Mouse (Mus musculus) urinary bladder, postnatal 25 days (tissue): Measurements from ENCODE around the gene Gm44579.

Experiments used
- DNase-seq: peaks from one replicate; pipeline ENCODE4 v3.0.0; 2022; ENCODE audit warnings: low spot score

Gene Gm44579

DNA sequence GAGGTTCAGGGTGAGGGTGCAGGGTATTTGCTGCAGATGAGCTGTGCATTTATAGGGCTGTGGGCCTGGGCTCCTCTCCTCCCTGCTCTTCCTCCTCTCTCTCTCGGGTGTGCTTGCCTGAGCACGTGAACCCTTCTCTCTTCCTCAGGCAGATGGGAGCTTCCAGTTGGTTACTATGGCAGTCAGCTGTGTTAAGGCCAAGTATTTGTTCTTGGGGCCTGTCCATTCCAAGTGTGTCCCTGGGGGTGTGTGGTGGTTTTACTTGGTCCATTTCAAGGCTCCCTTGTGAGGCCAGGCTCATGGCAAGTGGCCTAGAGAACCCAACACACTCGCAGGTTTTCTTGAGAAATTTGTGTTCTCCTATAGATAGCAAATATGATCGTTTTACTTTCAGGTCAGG is at the start of gene Gm44579, which contains the start of gene Olfr287:
Gene Gm44579, minus strand, starts transcription at position 101 of the 400 bp plus-strand sequence.
Gene Olfr287, minus strand, starts transcription at position 180 of the 400 bp plus-strand sequence.
- no peak for DNase-seq

DNA sequence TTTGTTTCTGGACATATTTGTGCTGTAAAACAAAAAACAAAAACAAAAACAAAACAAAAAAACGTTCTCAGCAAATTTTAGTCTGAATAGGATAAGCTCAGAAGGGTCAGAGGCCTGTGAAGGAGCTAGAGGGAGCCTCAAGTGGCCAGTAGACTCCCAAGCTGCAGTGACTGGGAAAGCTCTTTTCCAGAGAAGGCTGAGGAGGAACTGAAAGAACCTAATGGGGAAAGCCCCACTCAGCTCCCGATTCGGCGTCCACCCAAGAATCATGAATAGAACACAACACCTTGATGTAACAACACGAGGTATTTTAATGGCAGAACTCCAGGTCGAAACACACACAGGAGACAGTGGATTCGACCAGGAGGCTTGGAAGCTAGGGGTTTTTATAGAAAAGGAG is 37.0 kb upstream of the Gm44579 start:
- no peak for DNase-seq

DNA sequence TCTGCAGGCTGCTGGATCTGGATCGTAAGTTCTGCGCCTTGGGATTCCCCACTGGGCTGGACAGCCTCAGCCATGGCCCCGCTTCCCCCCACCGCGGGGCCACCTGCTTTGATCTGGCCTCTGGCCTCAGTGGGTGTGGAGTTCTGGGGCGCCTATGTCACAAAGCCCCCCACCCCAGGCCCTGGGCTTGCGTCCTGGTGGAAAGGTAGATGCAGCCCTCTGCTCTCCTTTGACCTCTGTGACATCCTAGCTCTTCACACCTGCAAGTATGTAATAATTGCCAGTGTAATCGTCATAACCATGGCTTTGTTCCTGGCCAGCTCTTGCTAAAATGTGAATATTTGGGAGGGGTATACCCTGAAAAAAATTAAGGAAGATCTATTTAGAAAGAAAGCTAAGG is 36.4 kb upstream of the Gm44579 start, which contains the start of gene H1fnt:
Gene H1fnt, minus strand, starts transcription at position 101 of the 400 bp plus-strand sequence.
- DNase-seq, result no peak

DNA sequence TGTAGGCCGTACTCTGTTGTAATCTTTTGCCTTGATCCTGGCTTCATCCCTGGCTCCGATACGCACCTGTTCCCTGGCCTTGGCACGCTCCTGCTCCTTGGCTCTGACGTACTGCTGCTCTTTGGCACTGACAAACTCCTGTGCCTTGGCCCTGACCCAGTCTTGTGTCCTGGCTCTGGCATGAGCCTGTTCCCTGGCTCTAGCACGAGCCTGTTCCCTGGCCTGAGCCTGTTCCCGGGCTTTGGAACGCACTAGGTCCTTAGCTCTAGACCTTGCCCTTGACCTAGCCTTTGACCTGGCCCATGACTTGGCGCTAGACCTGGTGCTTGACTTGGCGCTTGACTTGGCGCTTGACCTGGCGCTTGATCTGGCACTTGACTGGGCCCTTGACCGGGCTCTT is 35.5 kb upstream of the Gm44579 start:
- no peak for DNase-seq

DNA sequence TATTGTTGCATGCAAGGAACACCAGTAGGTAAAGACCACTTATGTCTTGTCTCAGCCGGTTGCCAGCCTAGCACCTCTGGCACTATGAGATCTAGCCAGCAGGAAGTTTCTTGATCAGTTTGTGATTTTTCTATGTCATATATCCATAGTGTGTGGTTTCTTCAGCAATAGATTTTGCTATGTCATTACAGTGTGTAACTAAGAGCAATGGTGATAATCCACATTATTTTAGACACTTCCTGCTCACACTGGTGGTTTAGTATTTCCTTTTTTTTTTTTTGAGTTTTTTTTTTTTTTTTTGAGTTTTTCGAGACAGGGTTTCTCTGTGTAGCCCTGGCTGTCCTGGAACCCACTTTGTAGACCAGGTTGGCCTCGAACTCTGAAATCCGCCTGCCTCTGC is 14.7 kb upstream of the Gm44579 start:
- DNase-seq, result no peak

DNA sequence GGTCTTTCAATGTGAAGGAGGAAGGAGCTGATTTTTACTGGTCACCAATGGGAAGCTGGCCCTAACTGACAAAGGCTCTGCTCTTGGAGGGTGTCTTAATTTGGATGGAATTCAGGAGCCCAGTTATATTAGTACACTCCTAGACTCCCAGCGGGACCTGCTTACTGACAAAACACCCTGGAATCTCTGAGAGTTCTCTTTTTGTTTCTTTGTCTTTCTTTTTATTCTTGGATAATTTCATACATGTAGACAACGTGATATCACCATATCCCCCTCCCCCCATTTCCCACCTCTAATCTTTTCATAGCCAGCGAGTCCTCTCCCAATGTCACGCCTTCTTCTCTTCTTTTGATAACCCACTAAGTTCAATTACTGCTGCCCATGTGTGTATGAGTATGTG is 13.6 kb upstream of the Gm44579 start, which contains the start of gene Olfr286:
Gene Olfr286, minus strand, starts transcription at position 101 of the 400 bp plus-strand sequence.
- DNase-seq, result no peak

DNA sequence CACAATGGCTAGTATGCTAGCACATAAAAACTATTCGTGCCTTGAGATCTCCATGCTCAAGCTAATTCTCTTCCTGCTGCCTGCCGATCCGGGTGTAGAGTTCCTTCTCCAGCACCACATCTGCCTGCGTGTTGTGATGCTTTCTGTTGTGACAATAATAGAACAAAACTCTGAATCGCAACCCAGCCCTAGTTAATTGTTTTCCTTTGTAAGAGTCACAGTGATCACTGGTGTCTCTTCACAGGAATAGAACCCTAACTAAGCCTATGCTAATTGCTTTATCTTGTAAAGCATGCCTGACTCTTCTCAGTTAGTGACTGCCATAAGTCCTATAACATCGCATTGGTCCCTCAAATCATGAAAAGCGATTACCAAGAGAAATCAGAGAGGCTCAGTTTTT is 5.3 kb upstream of the Gm44579 start:
- no peak for DNase-seq

DNA sequence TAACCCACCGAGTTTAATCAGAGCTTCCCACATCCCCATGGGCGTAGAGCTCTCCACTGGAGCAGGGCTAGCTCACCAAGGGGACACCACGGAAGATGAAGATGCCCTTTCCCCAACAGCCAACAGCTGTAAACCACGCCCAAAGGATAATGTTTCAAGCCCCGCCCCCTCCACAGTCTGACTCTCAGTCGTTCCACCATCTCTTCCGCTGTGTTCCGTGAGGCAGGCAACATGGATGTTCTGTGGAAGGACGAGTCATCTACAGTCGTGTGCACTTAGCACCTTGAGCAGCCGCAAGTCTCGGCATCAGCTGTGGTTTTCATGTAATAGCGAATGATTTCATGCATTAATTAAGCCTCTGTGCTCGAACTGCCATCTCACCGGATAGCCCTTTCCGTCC is 4.8 kb upstream of the Gm44579 start:
- no peak for DNase-seq

DNA sequence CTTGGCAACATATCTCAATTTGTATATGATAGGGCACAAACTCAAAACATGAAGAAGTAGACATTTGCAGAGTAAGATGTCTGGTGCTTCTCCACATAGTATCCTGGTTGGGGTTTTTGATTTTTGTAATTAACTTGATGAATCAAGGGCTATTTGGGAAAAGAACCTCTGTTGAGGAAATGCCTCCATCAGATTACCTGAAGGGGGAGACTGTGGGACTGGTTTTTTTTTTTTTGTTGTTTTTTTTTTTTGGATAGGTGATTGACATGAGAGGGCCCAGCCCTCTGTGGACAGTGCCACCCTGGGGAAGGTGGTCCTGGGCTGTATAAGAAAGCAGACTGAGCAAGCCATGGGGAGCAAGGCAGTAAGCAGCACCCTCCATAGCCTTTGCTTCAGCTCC is 1.6 kb upstream of the Gm44579 start:
- no peak for DNase-seq

DNA sequence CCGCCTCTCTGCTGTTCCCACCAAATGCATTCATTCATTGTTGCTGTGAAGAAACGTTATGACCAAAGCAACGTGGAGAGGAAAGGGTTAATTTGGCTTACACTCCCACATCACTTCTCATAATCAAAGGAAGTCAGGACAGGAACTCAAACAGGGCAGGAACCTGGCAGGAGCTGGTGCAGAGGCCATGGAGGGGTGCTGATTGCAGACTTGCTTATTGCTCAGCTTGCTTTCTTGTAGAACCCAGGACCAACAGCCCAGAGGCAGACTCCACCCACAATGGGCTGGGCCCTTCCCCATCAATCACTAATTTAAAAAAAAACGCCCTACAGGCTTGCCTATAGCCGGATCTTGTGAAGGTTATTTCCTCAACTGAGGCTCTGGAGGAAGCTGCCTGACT is 6.6 kb downstream of the Gm44579 start:
- DNase-seq, result no peak

DNA sequence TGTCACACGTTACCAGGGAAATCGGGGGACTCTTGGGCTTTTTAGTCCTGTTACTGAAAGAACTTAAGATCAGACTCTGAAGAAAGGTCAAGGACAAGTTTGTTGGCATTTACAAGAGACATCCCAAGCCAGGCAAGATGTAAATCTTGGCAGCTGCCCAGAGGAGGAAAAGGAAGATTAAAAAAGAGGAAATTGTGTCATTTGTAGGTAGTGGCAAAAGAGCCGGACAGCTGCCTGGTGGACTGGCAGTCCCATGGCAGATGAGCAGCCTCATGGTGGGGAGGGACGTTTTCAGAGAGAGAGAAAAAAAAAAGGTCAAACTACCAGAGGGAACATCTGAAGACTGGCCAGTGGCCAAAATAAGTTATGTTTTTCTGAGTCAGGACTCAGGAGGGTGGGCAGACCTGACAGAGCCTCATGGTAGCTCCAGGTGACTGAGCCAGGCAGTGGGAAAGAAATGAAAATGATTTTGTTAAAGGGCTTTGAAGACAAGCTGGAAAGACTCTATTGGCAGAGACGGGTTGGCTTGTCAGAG is 7.4 kb downstream of the Gm44579 start:
- DNase-seq, result no peak

DNA sequence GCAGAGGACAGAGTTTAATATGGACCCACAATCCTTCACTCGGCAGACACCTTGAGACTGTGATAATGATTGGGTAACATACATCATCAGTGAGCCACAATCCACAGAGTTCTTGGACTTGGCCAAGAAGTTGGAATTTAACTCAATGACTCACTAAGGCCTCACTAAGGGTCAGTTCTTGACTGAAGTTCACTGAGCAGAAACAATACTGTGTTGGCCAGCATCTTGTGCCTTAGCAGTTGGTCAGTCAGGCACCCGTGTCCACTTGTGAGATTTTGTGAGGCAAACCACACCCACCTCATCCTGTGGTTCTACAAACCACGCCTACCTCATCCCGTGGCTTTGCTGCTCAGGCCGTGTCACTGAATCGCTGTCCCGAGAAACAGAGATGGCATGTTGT is 11.1 kb downstream of the Gm44579 start:
- DNase-seq, result no peak

DNA sequence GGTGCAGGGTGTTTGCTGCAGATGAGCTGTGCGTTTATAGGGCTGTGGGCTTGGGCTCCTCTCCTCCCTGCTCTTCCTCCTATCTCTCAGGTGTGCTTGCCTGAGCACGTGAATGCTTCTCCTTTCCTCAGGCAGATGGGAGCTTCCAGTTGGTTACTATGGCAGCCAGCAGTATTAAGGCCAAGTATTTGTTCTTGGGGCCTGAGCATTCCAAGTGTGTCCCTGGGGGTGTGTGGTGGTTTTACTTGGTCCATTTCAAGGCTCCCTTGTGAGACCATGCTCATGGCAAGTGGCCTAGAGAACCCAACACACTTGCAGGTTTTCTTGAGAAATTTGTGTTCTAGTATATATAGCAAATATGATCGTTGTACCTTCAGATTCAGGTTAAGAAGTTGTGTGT is 25.3 kb downstream of the Gm44579 start, which contains the start of gene Olfr288:
Gene Olfr288, minus strand, starts transcription at position 101 of the 400 bp plus-strand sequence.
- DNase-seq, result no peak

DNA sequence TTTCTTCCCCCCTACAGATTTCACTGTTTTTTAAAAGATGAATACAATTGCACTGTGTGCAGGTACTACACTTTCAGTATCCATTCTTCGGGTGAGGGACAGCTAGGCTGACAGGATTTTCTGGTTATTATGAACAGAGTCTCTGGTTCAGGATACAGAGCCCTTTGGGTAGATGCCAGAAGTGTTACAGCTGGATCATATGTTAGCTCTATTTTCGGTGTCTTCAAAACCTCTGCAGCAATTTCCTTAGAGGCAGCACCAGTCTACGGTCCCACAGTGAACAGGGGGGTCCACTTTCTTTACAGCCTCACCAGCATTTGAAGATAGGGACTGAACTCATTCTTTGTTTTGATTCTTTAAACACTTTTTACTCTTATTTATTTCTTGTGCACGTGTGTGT is 36.3 kb downstream of the Gm44579 start:
- DNase-seq, result no peak

DNA sequence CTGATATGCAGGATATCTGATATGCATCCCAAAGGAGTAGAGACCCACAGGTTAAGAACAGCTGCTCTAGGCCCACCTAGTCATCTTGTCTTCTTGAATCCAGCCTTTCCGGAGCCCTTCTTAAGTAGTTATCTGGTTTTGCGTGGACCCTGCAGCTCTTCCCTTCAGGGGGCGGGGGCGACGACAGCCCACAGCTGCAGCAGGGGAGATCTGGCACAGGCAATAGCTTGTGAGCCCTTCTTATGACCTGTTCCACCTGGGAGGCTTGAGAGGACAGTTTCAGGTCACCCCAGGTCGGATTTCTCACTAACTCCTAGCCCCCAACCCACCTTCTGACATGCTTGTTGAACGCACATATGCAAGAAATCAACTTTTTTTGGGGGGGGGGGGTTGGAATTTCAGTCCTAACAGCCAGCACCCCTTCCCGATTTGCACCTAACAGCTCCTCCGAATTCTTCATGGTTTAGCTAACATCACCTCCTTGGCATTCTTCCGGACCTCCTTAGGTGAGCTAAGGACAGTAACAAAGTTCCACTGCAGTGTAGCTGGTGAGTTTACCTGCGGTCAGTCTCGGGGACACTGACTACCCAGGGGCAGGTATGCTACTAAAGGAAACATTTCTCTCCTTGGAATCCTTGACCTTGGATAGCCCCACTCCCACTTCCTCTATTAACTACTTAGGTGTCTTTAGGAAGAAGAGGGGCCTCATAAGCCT is 38.8 kb downstream of the Gm44579 start:
- no peak for DNase-seq

DNA sequence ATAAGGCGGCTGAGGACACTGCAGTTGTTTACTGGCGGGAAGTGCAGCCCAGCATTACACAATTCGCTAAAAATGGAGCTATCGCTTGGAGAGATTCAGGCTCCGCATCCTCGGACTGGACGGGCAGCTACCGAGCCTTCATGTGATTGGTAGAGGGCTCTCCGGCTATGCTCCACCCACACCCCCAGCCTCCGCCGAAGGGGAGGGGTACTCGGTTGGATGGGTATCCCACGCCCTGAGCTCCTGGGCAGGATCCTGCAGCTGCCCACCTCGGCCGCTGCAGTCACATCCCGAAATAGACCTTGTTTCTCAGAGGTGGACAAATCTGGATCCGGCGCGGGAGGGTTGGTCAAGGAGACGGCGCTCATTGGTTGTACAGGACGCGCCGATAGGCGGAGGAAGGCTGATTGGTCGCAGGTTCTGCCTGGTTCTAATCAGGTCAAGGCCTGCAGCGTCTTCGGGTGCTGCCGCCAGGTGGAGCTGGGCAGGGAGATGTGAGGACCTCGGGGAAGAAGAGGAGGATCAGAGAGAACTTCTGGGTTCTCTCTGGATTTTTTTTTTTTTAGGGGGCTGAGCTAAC is 39.6 kb downstream of the Gm44579 start:
- peak; percentile 85 for DNase-seq

DNA sequence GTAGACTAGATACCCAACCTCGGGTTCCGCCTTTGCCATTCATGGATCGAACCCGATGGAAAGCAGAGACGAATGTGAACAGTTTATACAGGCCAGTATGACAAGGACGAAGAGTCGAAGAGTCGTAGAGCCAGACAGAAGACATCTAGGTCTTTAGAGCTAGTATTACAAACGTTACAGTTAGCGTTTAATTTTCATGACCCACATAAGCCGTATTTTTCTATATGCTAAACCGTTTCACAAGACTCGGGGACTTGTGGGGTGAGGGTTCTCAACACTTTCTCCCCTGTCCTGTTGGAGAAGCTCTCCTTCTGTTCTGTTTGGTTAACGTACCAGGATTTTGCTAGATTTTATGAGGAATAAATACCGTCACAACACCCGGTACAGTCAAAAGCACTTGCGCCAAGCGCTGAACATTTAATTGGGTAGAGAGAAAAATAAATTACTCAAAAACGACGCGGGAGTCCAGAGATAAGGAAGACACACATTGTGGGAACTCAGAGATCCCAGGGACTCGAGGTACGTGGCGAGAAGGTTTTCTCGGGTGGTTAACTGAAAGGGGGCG is 40.1 kb downstream of the Gm44579 start:
- DNase-seq, result no peak

DNA sequence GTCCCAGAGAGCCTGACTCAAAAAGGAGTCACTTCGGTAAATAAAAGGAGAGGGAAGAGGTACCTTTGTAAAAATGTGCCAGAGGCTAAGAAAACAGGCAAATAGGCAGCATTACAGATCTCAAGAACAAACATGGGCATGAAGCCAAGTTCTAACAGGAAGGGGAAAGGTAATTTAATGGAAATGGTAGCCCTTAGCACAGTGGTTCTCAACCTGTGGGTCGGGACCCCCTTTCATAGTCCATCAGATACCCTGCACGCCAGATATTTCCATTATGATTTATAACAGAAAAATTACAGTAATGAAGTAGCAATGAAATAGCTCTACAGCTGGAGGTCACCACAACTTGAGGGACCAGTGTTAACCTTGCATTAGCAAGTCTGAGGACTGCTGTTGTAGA is 43.5 kb downstream of the Gm44579 start:
- no peak for DNase-seq

DNA sequence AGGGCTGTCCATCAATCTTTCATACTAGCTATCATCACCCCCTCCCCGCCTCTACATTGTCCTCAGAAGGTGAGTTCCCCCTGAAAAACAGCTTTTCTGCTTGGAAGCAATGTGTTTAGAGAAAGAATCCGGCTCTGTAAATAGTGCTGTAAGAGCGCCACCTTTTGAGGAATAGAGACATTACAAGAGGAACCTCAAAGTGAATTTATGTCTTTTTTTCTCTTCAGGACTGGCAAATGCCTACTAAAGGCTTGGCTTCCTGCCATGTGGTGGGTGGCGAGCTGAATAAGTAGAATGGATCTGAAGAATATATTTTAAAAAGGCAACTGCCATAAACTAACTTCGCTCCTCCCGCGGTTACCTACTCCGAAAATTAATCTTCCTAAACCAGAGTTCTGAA is 47.0 kb downstream of the Gm44579 start:
- DNase-seq, result no peak

DNA sequence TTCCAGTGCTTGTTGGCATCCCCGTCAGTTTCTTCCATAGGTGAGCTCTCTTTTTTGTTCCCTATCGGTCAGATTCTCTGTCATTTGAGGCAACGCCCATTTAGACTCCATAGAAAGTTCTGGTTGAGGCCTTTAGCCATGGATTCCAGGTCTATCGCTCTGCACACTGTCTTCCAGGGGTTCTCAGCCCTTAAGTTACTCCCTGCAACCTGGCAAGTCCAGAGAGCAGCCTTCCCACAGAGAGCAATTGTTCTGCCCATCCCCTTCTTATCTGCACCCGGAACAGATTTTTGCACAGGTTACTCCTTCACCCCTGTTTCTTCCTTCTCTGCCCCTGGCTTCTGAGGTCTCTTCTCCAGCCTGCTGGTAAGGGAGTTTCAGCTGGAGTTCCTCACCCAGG is 48.7 kb downstream of the Gm44579 start:
- no peak for DNase-seq

DNA sequence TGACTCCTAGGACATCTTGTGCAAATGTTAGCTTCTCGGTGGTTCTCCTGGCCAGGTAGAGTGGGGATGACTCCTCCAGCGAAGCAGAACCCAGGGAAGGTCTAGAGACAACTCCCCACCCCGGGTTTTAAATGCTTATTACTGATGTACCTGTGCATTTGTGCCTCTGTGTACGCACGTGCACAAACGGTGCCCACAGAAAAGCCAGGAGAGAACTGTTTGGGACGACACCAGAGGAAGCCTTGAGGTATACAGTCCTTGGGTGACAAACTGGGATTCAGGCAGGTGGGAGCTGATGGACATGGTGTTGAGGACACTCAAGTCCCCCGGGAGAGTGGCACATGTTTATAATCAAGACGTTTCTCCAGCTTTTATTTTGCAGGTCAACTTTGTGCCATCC is 49.9 kb downstream of the Gm44579 start:
- no peak for DNase-seq

DNA sequence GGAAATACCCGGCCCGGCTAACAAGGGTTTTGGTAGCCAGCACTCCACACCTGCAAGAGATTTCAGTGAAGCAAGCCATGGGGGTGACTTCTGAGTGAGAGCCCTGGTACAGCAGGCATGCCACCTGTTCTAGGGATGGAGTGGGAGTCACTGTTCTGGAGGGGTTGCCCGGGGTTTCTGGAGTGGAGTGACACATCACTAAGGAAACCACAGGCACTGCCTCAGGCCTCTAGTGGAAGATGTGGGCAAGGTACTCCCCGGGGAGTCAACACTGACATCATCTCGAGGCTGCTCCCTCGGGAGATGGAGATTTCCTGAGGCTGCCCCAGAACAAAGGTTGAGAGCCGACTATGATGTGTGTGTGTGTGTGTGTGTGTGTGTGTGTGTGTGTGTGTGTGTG is 50.4 kb downstream of the Gm44579 start:
- no peak for DNase-seq

DNA sequence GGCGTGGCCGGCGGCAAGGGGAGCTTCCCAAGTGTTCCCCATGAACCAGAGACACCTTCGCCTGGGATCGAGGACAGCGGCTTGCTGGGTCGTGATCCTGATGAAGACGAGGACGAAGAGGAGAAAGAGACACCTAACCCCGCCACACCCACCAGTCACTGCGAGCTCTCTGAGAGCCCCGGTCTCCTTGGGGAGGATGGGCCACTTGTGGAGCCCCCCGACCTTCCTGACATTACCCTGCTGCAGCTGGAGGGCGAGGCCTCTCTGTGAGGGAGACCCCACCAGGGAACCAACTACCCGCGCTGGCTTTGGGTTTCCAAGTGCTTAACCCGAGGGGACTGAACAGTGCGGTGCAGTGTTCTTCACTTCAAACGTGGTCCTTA is 52.2 kb downstream of the Gm44579 start:
- DNase-seq, result no peak
